Mouse (Mus musculus) lung, postnatal 0 days (tissue): Measurements from ENCODE around the gene Vat1l.

Experiments used
- CTCF ChIP-seq: IDR thresholded peaks from 2 replicates; pipeline ENCODE4 v1.5.1; 2016; ENCODE audit warnings: antibody characterized with exemption, mild to moderate bottlenecking
- EP300 ChIP-seq: IDR thresholded peaks from 2 replicates; pipeline ENCODE4 v1.6.1; 2016; ENCODE audit warnings: antibody characterized with exemption, mild to moderate bottlenecking, control low read depth

GRCm38 (mm10) chr8:114314669-114315325 is 109.4 kb downstream of the Vat1l start:
- no peak for TF ChIP-seq CTCF
- TF ChIP-seq EP300: no peak
